Mouse (Mus musculus): ENCODE data around the gene Gm10139. TPM values are rescaled to one million over a fixed set of nuclear protein-coding genes. Genes with fewer than 3 reads are reported as not detected.

Gm10139 gene
- polyA plus RNA-seq (2012) = not detected in 2 replicates

DNA sequence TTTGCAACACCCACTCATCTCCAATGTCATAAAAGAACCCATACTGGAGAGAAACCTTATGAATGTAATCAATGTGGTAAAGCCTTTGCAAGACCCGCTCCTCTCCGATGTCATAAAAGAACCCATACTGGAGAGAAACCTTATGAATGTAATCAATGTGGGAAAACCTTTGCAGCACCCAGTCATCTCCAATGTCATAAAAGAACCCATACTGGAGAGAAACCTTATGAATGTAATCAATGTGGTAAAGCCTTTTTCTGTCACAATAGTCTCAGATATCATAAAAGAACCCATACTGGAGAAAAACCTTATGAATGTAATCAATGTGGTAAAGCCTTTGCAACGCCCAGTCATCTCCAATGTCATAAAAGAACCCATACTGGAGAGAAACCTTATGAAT is at the start of gene Gm10139:
Gene Gm10139 (plus strand): TSS at position 301 of the 400 bp plus-strand sequence.

Other genes starting within 250 kb of the Gm10139 start
- gene Zfp369, start 233.9 kb upstream of the Gm10139 start, polyA plus RNA-seq (2012) = 2.9 and 3.1 TPM in 2 replicates